Mouse (Mus musculus) hindbrain, embryonic 12.5 days (tissue): ENCODE measurements around the gene Clgn. TPM values are rescaled to one million over a fixed set of nuclear protein-coding genes. Genes with fewer than 3 reads are reported as not detected.
"Not testable (repeated sequence)": the region's sequence is repeated elsewhere in the genome, so short reads cannot be mapped to it uniquely, and the experiment has no call there.

Experiments
- ATAC-seq: fragments of 200-750 bp; cut with Nextera tagmentation; 2 replicates; pipeline ENCODE4 v1.8.0; 2017; ENCODE audit warnings: moderate TSS enrichment; ENCODE audit not compliant: low FRiP score
- H3K27ac ChIP-seq: fragments of 300-500 bp; sonication (generic); 2 replicates; pipeline ENCODE4 v1.5.1; 2016; ENCODE audit warnings: mild to moderate bottlenecking
- H3K27me3 ChIP-seq: fragments of 300-500 bp; sonication (generic); 2 replicates; pipeline ENCODE4 v1.6.1; 2016; ENCODE audit warnings: mild to moderate bottlenecking
- H3K36me3 ChIP-seq: fragments of 300-500 bp; sonication (generic); 2 replicates; pipeline ENCODE4 v1.6.1; 2016; ENCODE audit warnings: mild to moderate bottlenecking
- H3K4me1 ChIP-seq: fragments of 300-500 bp; sonication (generic); 2 replicates; pipeline ENCODE4 v1.6.1; 2016
- H3K4me2 ChIP-seq: fragments of 300-500 bp; sonication (generic); replicated peaks from 2 replicates; pipeline ENCODE4 v1.6.1; 2016; ENCODE audit warnings: mild to moderate bottlenecking
- H3K4me3 ChIP-seq: fragments of 300-500 bp; sonication (generic); 2 replicates; pipeline ENCODE4 v1.5.1; 2016; ENCODE audit warnings: mild to moderate bottlenecking
- H3K9ac ChIP-seq: fragments of 300-500 bp; sonication (generic); 2 replicates; pipeline ENCODE4 v1.6.1; 2016; ENCODE audit warnings: mild to moderate bottlenecking, moderate library complexity
- H3K9me3 ChIP-seq: fragments of 300-500 bp; sonication (generic); replicated peaks from 2 replicates; pipeline ENCODE4 v1.6.1; 2016; ENCODE audit warnings: mild to moderate bottlenecking
- WGBS: fragments of 180-500 bp; shearing (Covaris S2); methylation state at CpG from one replicate; pipeline ENCODE4 v1.1.7; 2016; 5-methylcytosine and 5-hydroxymethylcytosine counted together
- polyA plus RNA-seq: library from polyadenylated mRNA; unstranded; fragments of >200 nt; fragmentation: Nextera tagmentation; extraction: Ambion mirVana; gene quantifications from 2 replicates; pipeline ENCODE4 v1.2.1, GENCODE M21; 2016

Clgn gene
- polyA plus RNA-seq, 1 experiment from 2014 or later = 6.0 TPM

GRCm38 (mm10) chr8:83426104-83426759 is 36.6 kb downstream of the Clgn start:
- Histone ChIP-seq H3K27ac (no peak overlapping the region), H3K27me3 (no peaks in the 10 kb centered on the region), H3K9ac (no peak overlapping the region), H3K36me3 (no peaks in the 10 kb centered on the region), H3K4me2 (no peak overlapping the region), H3K9me3 (no peaks in the 10 kb centered on the region), H3K4me3 (no peak overlapping the region), H3K4me1 (no peaks in the 10 kb centered on the region)
- WGBS = 80% methylated on average over 11 of the region's 11 CpGs
- ATAC-seq = no peak

- Histone ChIP-seq H3K9ac (no peak overlapping the region), H3K9me3 (no peaks in the 10 kb centered on the region), H3K4me2 (no peak overlapping the region), H3K27me3 (no peaks in the 10 kb centered on the region), H3K4me3 (no peak overlapping the region), H3K36me3 (no peaks in the 10 kb centered on the region), H3K27ac (no peak overlapping the region), H3K4me1 (no peaks in the 10 kb centered on the region)
- no peak for ATAC-seq
- WGBS = 86% methylated on average over 7 of the region's 7 CpGs
These were observed 37.3 kb downstream of the Clgn start for GRCm38 (mm10) chr8:83426949-83427348.

GRCm38 (mm10) chr8:83428621-83429020 is 39.0 kb downstream of the Clgn start:
- H3K4me1 ChIP-seq, H3K4me2 ChIP-seq, H3K9ac ChIP-seq, H3K27ac ChIP-seq, H3K36me3 ChIP-seq, H3K27me3 ChIP-seq, H3K4me3 ChIP-seq, H3K9me3 ChIP-seq, ATAC-seq: not testable (repeated sequence)
- 91% methylated on average over 3 of the region's 3 CpGs for WGBS

- Histone ChIP-seq H3K4me1 (no peaks in the 10 kb centered on the region), H3K27me3 (no peaks in the 10 kb centered on the region), H3K4me3 (no peak overlapping the region), H3K9ac (no peak overlapping the region), H3K9me3 (no peaks in the 10 kb centered on the region), H3K4me2 (no peak overlapping the region), H3K36me3 (peaks cover 9% of the 10 kb centered on the region), H3K27ac (no peak overlapping the region)
- 70% methylated on average over 4 of the region's 4 CpGs for WGBS
- ATAC-seq = no peak
These were observed 39.4 kb downstream of the Clgn start for GRCm38 (mm10) chr8:83429071-83429524.

- Histone ChIP-seq H3K4me3 (no peak overlapping the region), H3K4me2 (no peak overlapping the region), H3K36me3 (peaks cover 22% of the 10 kb centered on the region), H3K27me3 (no peaks in the 10 kb centered on the region), H3K9ac (no peak overlapping the region), H3K4me1 (peaks cover 12% of the 10 kb centered on the region), H3K27ac (no peak overlapping the region), H3K9me3 (no peaks in the 10 kb centered on the region)
- ATAC-seq = no peak
- 76% methylated on average over 1 of the region's 1 CpGs for WGBS
These were observed 47.4 kb downstream of the Clgn start for GRCm38 (mm10) chr8:83437077-83437476.

GRCm38 (mm10) chr8:83441656-83442242 is 52.1 kb downstream of the Clgn start:
- Histone ChIP-seq H3K9me3 (no peaks in the 10 kb centered on the region), H3K4me2 (peak overlapping the region; percentile 66), H3K27me3 (no peaks in the 10 kb centered on the region), H3K36me3 (peaks cover 8% of the 10 kb centered on the region), H3K4me3 (peak overlapping the region; percentile 95), H3K4me1 (peaks cover 16% of the 10 kb centered on the region), H3K9ac (peak overlapping the region; percentile 95), H3K27ac (peak overlapping the region; percentile 95)
- ATAC-seq = no peak
- 1% methylated on average over 29 of the region's 29 CpGs for WGBS

GRCm38 (mm10) chr8:83442243-83443051 is 52.8 kb downstream of the Clgn start:
- WGBS = 1% methylated on average over 64 of the region's 64 CpGs

GRCm38 (mm10) chr8:83443052-83443400 is 53.4 kb downstream of the Clgn start:
- Histone ChIP-seq H3K9ac (peak overlapping the region; percentile 62), H3K4me3 (peak overlapping the region; percentile 95), H3K27ac (peak overlapping the region; percentile 95), H3K4me1 (peaks cover 16% of the 10 kb centered on the region), H3K27me3 (no peaks in the 10 kb centered on the region), H3K4me2 (peak overlapping the region; percentile 66), H3K9me3 (no peaks in the 10 kb centered on the region), H3K36me3 (no peaks in the 10 kb centered on the region)
- WGBS = 30% methylated on average over 5 of the region's 5 CpGs
- peak; percentile 1; the same call in 1 of the 2 replicates for ATAC-seq

More at GRCm38 (mm10) chr8:83442243-83443051, 52.8 kb downstream of the Clgn start:
- peak overlapping the region; percentile 66 for H3K4me2 ChIP-seq
- ATAC-seq = peak; percentile 100
- peak overlapping the region; percentile 95 for H3K9ac ChIP-seq
- peak overlapping the region; percentile 95 for H3K4me3 ChIP-seq
- peaks cover 4% of the 10 kb centered on the region for H3K36me3 ChIP-seq
- peak overlapping the region; percentile 95 for H3K27ac ChIP-seq
- no peaks in the 10 kb centered on the region for H3K27me3 ChIP-seq
- no peaks in the 10 kb centered on the region for H3K9me3 ChIP-seq
- H3K4me1 ChIP-seq = peaks cover 16% of the 10 kb centered on the region

GRCm38 (mm10) chr8:83449960-83450359 is 60.3 kb downstream of the Clgn start:
- no peak overlapping the region for H3K27ac ChIP-seq
- no peaks in the 10 kb centered on the region for H3K27me3 ChIP-seq
- H3K4me1 ChIP-seq = no peaks in the 10 kb centered on the region
- no peak overlapping the region for H3K4me2 ChIP-seq
- no peak overlapping the region for H3K4me3 ChIP-seq
- ATAC-seq = no peak
- H3K9ac ChIP-seq = no peak overlapping the region
- WGBS = 73% methylated on average over 1 of the region's 1 CpGs
- H3K36me3 ChIP-seq = no peaks in the 10 kb centered on the region
- no peaks in the 10 kb centered on the region for H3K9me3 ChIP-seq

- Histone ChIP-seq H3K27me3 (no peaks in the 10 kb centered on the region), H3K4me3 (no peak overlapping the region), H3K4me1 (no peaks in the 10 kb centered on the region), H3K9me3 (no peaks in the 10 kb centered on the region), H3K27ac (no peak overlapping the region), H3K9ac (no peak overlapping the region), H3K36me3 (no peaks in the 10 kb centered on the region), H3K4me2 (no peak overlapping the region)
- WGBS = 34% methylated on average over 3 of the region's 3 CpGs
- ATAC-seq = no peak
These were observed 61.4 kb downstream of the Clgn start for GRCm38 (mm10) chr8:83451056-83451455.

GRCm38 (mm10) chr8:83457121-83457520 is 67.5 kb downstream of the Clgn start:
- Histone ChIP-seq H3K4me2 (no peak overlapping the region), H3K36me3 (no peaks in the 10 kb centered on the region), H3K9ac (no peak overlapping the region), H3K9me3 (no peaks in the 10 kb centered on the region), H3K4me3 (no peak overlapping the region), H3K27ac (no peak overlapping the region), H3K4me1 (no peaks in the 10 kb centered on the region), H3K27me3 (no peaks in the 10 kb centered on the region)
- ATAC-seq = no peak
- 55% methylated on average over 6 of the region's 6 CpGs for WGBS

GRCm38 (mm10) chr8:83458222-83458621 is 68.6 kb downstream of the Clgn start, which contains the start of gene Scoc:
Scoc (minus strand) TSS chr8:83458391.
- H3K9ac ChIP-seq = no peak within 1 kb of the TSS
- H3K4me2 ChIP-seq = no peak within 1 kb of the TSS
- ATAC-seq = no peak
- no peak within 1 kb of the TSS for H3K27ac ChIP-seq
- no peaks in the 10 kb centered on the region for H3K27me3 ChIP-seq
- H3K9me3 ChIP-seq = no peaks in the 10 kb centered on the region
- WGBS = 77% methylated on average over 14 of the region's 14 CpGs
- no peaks in the 10 kb centered on the region for H3K4me1 ChIP-seq
- H3K4me3 ChIP-seq = no peak within 1 kb of the TSS
- H3K36me3 ChIP-seq = no peaks in the 10 kb centered on the region
